Mouse (Mus musculus) hindbrain, embryonic 14.5 days (tissue): ENCODE measurements around the gene Arl14. TPM values are rescaled to one million over a fixed set of nuclear protein-coding genes. Genes with fewer than 3 reads are reported as not detected.

Source experiments
- ATAC-seq: fragments of 200-750 bp; cut with Nextera tagmentation; 2 replicates; pipeline ENCODE4 v1.8.0; 2017; ENCODE audit warnings: moderate number of reproducible peaks, mild to moderate bottlenecking, moderate TSS enrichment, moderate library complexity; ENCODE audit not compliant: low FRiP score
- DNase-seq: peaks from one replicate; pipeline ENCODE4 v3.0.0-alpha.2; 2015; ENCODE audit warnings: low spot score
- H3K27ac ChIP-seq: fragments of 300-500 bp; sonication (generic); 2 replicates; pipeline ENCODE4 v1.5.1; 2014; ENCODE audit warnings: mild to moderate bottlenecking, moderate library complexity
- H3K27me3 ChIP-seq: fragments of 300-500 bp; sonication (generic); 2 replicates; pipeline ENCODE4 v1.6.1; 2014; ENCODE audit warnings: mild to moderate bottlenecking, low read length, mixed read lengths; ENCODE audit not compliant: control insufficient read depth, insufficient read depth
- H3K36me3 ChIP-seq: fragments of 300-500 bp; sonication (generic); replicated peaks from 2 replicates; pipeline ENCODE4 v1.6.1; 2014; ENCODE audit not compliant: control insufficient read depth, insufficient read depth
- H3K4me1 ChIP-seq: fragments of 300-500 bp; sonication (generic); replicated peaks from 2 replicates; pipeline ENCODE4 v1.6.1; 2014; ENCODE audit warnings: antibody characterized with exemption, low read length, mixed read lengths; ENCODE audit not compliant: control insufficient read depth, insufficient read depth
- H3K4me2 ChIP-seq: fragments of 300-500 bp; sonication (generic); replicated peaks from 2 replicates; pipeline ENCODE4 v1.6.1; 2014; ENCODE audit warnings: mild to moderate bottlenecking, moderate library complexity
- H3K4me3 ChIP-seq: fragments of 300-500 bp; sonication (generic); replicated peaks from 2 replicates; pipeline ENCODE4 v1.5.1; 2014; ENCODE audit warnings: mild to moderate bottlenecking, low read length
- H3K9ac ChIP-seq: fragments of 300-500 bp; sonication (generic); 2 replicates; pipeline ENCODE4 v1.6.1; 2014
- H3K9me3 ChIP-seq: fragments of 300-500 bp; sonication (generic); 2 replicates; pipeline ENCODE4 v1.6.1; 2016; ENCODE audit warnings: low read length; ENCODE audit not compliant: control insufficient read depth
- WGBS: fragments of 180-500 bp; shearing (Covaris S2); extraction: QIAGEN DNeasy Blood & Tissue Kit; methylation state at CpG from one replicate; pipeline ENCODE4 v1.1.7; 2014; 5-methylcytosine and 5-hydroxymethylcytosine counted together
- polyA plus RNA-seq: library from polyadenylated mRNA; unstranded; fragments of >200 nt; fragmentation: Nextera tagmentation; extraction: Ambion mirVana; gene quantifications from 2 replicates; pipeline ENCODE4 v1.2.1, GENCODE M21; 2014

Arl14 gene
- polyA plus RNA-seq, 1 experiment from 2014 or later: not detected

DNA sequence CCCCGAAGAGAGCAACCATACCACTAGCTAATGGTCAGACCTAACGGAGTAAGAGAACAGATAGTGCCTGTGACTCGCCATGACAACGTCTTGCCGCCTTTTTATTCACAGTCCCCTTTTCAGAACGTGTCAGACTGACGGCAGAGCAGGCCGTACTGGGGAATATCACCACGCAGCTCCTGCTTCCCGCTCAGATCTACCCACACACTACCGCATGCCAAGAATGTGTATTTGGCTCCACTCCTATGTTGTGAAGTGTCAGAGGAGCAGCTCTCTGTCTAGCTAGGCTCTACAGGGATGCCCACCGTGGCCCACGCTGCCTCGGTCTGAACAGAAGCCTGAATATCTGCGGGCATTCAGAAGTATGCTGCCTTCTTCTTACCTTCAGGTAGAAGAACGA, 35.6 kb upstream of the Arl14 start:
- H3K4me3 ChIP-seq: no peak overlapping the region
- no peak overlapping the region for H3K27ac ChIP-seq
- no peak overlapping the region for H3K4me2 ChIP-seq
- no peaks in the 10 kb centered on the region for H3K27me3 ChIP-seq
- DNase-seq (no peak), ATAC-seq (no peak; the same call in 1 of the 2 replicates)
- no peaks in the 10 kb centered on the region for H3K36me3 ChIP-seq
- no peaks in the 10 kb centered on the region for H3K9me3 ChIP-seq
- 74% methylated on average over 16 of the region's 16 CpGs for WGBS
- H3K4me1 ChIP-seq: no peaks in the 10 kb centered on the region
- H3K9ac ChIP-seq: no peak overlapping the region

DNA sequence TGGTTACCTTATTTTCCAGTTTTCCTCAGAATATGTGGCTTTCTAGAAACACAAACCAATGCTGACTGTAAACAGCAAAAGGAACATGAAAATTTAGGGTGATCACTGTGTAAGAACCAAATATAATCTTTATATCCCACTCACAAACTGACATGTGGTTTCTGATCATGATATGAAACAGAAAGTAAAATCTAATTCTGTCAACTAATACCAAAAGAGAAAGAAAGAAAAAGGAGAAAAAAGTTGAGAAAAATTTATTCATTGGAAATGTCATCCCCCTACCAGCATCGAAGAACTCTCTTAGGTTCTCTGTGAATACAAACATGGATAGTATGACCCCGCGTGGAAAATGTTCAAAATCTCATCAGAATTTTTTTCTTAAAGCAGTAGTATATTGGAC, 29.2 kb upstream of the Arl14 start:
- WGBS: 95% methylated on average over 3 of the region's 3 CpGs

DNA sequence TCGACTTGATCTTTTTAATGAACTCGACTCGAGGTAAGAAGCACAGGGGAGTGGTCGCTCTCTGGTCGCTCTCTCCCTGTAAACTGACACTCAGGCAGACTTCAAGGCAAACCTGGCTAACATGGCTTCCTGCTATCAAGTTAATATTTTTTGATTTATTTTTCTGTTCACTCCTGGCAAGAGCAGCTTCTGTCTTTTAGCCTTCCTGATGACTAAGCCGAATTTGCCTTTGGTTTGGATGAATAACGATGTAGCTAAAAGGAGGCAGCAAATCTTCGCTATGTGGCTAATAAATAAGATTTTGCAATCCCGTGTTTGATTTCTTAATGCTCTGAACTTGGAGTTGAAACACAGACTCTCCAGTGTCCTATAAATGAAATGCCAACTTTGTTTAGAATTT, 27.7 kb upstream of the Arl14 start:
- H3K27ac ChIP-seq: no peak overlapping the region
- no peak overlapping the region for H3K4me2 ChIP-seq
- no peaks in the 10 kb centered on the region; the same call in 1 of the 2 replicates for H3K4me1 ChIP-seq
- no peaks in the 10 kb centered on the region for H3K36me3 ChIP-seq
- ATAC-seq (no peak), DNase-seq (no peak)
- 66% methylated on average over 9 of the region's 9 CpGs for WGBS
- H3K4me3 ChIP-seq: no peak overlapping the region
- H3K9me3 ChIP-seq: no peaks in the 10 kb centered on the region
- H3K27me3 ChIP-seq: no peaks in the 10 kb centered on the region
- H3K9ac ChIP-seq: no peak overlapping the region

More for the DNA sequence above, 29.2 kb upstream of the Arl14 start:
- no peaks in the 10 kb centered on the region for H3K4me1 ChIP-seq
- no peaks in the 10 kb centered on the region for H3K9me3 ChIP-seq
- no peaks in the 10 kb centered on the region for H3K36me3 ChIP-seq
- ATAC-seq: no peak
- no peak overlapping the region for H3K4me2 ChIP-seq
- H3K27me3 ChIP-seq: no peaks in the 10 kb centered on the region
- no peak overlapping the region for H3K27ac ChIP-seq
- DNase-seq: no peak
- no peak overlapping the region for H3K9ac ChIP-seq
- no peak overlapping the region for H3K4me3 ChIP-seq

DNA sequence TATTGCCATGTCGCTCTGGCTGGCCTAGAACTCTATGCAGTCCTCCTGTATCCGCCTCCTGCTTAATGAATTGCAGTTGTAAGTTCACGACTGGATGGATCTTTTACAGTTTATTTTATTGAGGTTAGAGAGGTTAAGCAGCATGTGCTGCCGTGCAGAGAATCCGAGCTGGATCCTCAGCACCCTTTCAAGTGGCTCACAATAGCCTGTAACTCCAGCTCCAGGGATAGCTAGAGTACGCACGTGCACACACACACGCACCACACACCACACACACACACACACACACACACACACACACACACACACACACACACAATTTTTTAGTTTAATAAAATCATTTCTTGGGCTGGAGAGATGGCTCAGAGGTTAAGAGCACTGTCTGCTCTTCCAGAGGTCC, 27.0 kb upstream of the Arl14 start:
- H3K9me3 ChIP-seq: no peaks in the 10 kb centered on the region
- no peak overlapping the region for H3K4me3 ChIP-seq
- ATAC-seq (no peak), DNase-seq (no peak)
- 64% methylated on average over 8 of the region's 8 CpGs for WGBS
- no peaks in the 10 kb centered on the region for H3K36me3 ChIP-seq
- no peak overlapping the region for H3K27ac ChIP-seq
- H3K27me3 ChIP-seq: no peaks in the 10 kb centered on the region
- H3K9ac ChIP-seq: no peak overlapping the region
- no peak overlapping the region for H3K4me2 ChIP-seq
- H3K4me1 ChIP-seq: no peaks in the 10 kb centered on the region; the same call in 1 of the 2 replicates

DNA sequence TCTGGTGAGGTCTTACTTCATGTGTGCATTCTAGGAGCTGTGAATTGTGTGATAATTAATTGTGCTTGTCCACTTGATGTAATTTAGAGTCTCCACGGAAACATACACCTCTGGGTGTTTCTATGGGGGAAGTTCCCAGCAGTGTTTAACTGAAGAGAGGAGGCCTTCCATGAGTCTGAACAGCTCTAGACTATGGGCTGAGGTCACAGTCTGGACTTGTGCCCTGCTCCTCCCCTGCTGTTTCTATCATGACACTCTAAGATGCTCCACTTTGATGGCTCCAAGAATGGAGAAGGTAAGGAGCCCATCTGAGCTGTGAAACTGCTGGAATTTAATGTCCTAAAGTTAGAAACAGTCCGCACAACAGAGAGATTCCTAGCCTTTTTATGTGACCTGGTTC, 24.1 kb upstream of the Arl14 start:
- no peak for ATAC-seq
- no peak for DNase-seq
- no peaks in the 10 kb centered on the region for H3K9me3 ChIP-seq
- WGBS: 51% methylated on average over 2 of the region's 2 CpGs
- no peak overlapping the region for H3K4me3 ChIP-seq
- H3K27me3 ChIP-seq: no peaks in the 10 kb centered on the region
- no peak overlapping the region for H3K9ac ChIP-seq
- H3K36me3 ChIP-seq: no peaks in the 10 kb centered on the region
- no peaks in the 10 kb centered on the region; the same call in 1 of the 2 replicates for H3K4me1 ChIP-seq
- no peak overlapping the region for H3K27ac ChIP-seq
- no peak overlapping the region for H3K4me2 ChIP-seq

DNA sequence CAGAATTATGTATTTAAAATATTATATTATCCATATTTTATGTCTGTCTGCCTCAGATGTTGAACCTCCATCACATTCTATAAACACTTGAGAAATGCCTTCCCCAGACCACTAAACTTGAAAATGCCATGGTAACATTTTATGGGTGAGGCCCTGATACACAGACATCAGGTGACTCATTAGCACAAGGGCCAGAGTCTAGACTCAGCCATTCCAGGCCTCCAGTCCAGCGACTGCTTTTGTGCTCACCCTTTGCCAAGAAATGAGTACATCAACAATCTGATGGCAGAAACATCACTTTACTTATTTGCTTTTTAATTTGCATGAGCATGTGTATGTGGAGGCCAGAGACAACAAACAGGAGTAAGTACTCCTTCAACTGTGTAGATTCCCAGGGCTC, 22.0 kb upstream of the Arl14 start:
- H3K4me3 ChIP-seq: no peak overlapping the region
- WGBS: 84% methylated on average over 1 of the region's 1 CpGs

DNA sequence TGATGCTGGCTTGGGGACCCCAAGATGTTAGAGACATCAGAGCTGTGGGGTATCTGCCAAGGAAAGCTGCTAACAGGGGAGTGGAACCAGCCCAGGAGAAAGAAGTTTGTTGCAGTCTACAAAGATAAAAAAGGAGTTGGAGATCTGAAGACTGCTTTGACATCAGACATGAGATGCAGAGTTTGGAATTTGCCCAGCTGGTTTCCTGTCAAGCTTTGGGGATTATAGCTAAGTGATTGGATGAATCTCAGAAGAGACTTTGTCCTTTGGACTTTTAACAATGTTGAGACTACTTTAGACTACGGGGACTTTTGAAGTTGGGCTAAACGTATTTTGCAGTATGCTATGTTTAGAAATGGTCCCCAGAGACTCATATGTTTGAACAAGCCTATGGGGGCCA, 21.0 kb upstream of the Arl14 start:
- no peak overlapping the region for H3K9ac ChIP-seq
- WGBS: 82% methylated on average over 2 of the region's 2 CpGs
- H3K36me3 ChIP-seq: no peaks in the 10 kb centered on the region
- DNase-seq (no peak), ATAC-seq (no peak)
- no peak overlapping the region for H3K27ac ChIP-seq
- no peak overlapping the region for H3K4me2 ChIP-seq
- H3K9me3 ChIP-seq: no peaks in the 10 kb centered on the region
- H3K27me3 ChIP-seq: no peaks in the 10 kb centered on the region
- no peaks in the 10 kb centered on the region; the same call in 1 of the 2 replicates for H3K4me1 ChIP-seq
- H3K4me3 ChIP-seq: no peak overlapping the region

More for the DNA sequence above, 22.0 kb upstream of the Arl14 start:
- no peak overlapping the region for H3K27ac ChIP-seq
- no peaks in the 10 kb centered on the region for H3K36me3 ChIP-seq
- H3K9ac ChIP-seq: no peak overlapping the region
- no peaks in the 10 kb centered on the region for H3K27me3 ChIP-seq
- H3K4me1 ChIP-seq: no peaks in the 10 kb centered on the region; the same call in 1 of the 2 replicates
- DNase-seq (no peak), ATAC-seq (no peak)
- no peak overlapping the region for H3K4me2 ChIP-seq
- no peaks in the 10 kb centered on the region for H3K9me3 ChIP-seq

DNA sequence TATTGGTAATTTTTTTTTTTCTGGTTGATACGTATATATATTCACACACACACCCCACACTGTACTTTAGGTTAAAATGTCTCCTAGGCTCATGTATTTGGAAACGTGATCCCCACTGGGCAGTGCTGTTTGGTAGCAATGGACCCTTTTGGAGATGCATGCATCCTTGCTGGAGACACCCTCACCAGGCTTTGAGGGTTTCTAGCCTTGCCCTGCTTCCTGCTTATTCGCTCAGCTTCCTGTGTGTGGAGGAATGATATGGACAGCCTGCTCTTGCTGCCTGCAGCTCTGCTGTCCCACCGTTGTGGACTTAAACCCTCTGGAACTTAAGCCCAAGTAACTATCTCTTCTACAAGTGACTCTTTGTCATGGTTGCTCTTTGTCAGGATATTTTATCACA, 19.3 kb upstream of the Arl14 start:
- ATAC-seq (no peak), DNase-seq (no peak)

DNA sequence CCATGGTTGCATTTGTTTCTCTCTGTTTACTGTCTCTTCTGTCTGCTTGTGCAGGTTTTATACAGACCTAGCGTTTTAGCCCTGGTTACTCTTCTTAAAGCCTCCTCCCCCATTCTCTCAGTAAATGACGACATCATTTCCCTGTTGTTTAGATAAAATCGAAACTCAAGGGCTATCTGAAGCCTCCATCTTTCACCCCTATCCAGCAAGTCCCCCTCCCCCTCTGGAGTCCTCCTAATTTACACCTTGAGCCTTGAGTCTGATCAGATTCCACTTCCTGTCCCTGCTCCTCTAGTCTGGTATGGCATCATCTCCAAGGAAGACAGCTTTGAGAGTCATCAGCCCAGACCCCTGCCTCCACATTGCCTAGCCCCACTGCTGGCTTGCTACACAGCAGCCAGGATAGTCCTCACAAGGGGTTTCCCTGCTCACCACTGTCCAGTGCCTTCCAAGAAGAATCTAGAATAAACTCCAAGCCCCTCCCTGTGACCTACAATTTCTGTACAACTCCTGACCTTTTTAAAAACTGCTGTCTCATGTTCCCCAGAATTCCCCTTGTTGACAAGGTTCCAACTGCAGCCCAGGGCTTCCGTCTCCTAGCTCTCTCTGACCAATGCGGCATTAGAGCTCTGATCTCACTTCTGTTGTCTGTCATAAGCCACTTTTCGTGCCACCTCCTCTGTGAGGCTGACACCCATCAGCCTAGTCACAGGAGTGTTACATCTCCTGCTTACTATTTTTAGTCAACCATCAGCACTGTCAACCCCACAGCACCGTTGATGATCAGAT, 16.8 kb upstream of the Arl14 start:
- WGBS: 76% methylated on average over 7 of the region's 7 CpGs
- DNase-seq (no peak), ATAC-seq (no peak)
- Histone ChIP-seq H3K27me3 (no peaks in the 10 kb centered on the region), H3K36me3 (no peaks in the 10 kb centered on the region), H3K9ac (no peak overlapping the region), H3K4me2 (no peak overlapping the region), H3K27ac (no peak overlapping the region), H3K4me3 (no peak overlapping the region), H3K4me1 (no peaks in the 10 kb centered on the region), H3K9me3 (no peaks in the 10 kb centered on the region)

More for the DNA sequence above, 19.3 kb upstream of the Arl14 start:
- Histone ChIP-seq H3K4me1 (no peaks in the 10 kb centered on the region; the same call in 1 of the 2 replicates), H3K9me3 (no peaks in the 10 kb centered on the region), H3K4me3 (no peak overlapping the region), H3K9ac (no peak overlapping the region), H3K27me3 (no peaks in the 10 kb centered on the region), H3K36me3 (no peaks in the 10 kb centered on the region), H3K27ac (no peak overlapping the region), H3K4me2 (no peak overlapping the region)
- WGBS: 92% methylated on average over 4 of the region's 4 CpGs
